Mouse (Mus musculus) adipocyte (in vitro differentiated cells): ENCODE data around the gene 1110008P14Rik.
A peak's percentile ranks its signal among the peaks of the same experiment; 100 is the strongest.
"Not testable (repeated sequence)": the region's sequence is repeated elsewhere in the genome, so short reads cannot be mapped to it uniquely, and the experiment has no call there.

Experiments
- DNase-seq: peaks from one replicate; pipeline ENCODE4 v3.0.0-alpha.2; 2016; ENCODE audit warnings: low spot score

The 1110008P14Rik gene

GRCm38 (mm10) chr2:32362817-32363340 lies 18.9 kb downstream of the 1110008P14Rik start:
- DNase-seq: peak; percentile 91

GRCm38 (mm10) chr2:32362274-32362673 lies 19.5 kb downstream of the 1110008P14Rik start:
- DNase-seq: not testable (repeated sequence)

GRCm38 (mm10) chr2:32361437-32361836 lies 20.3 kb downstream of the 1110008P14Rik start:
- no peak for DNase-seq

- DNase-seq: peak; percentile 85
These were observed 21.0 kb downstream of the 1110008P14Rik start for GRCm38 (mm10) chr2:32360741-32361140.

- no peak for DNase-seq
These were observed 23.4 kb downstream of the 1110008P14Rik start for GRCm38 (mm10) chr2:32358381-32358780.

GRCm38 (mm10) chr2:32357710-32358109 lies 24.0 kb downstream of the 1110008P14Rik start:
- no peak for DNase-seq

- no peak for DNase-seq
These were observed 25.5 kb downstream of the 1110008P14Rik start for GRCm38 (mm10) chr2:32356216-32356615.

- no peak for DNase-seq
These were observed 27.3 kb downstream of the 1110008P14Rik start for GRCm38 (mm10) chr2:32354336-32354895.

GRCm38 (mm10) chr2:32353836-32354235 lies 27.9 kb downstream of the 1110008P14Rik start:
- no peak for DNase-seq

GRCm38 (mm10) chr2:32353007-32353542 lies 28.7 kb downstream of the 1110008P14Rik start, which contains the start of gene Dnm1:
Gene Dnm1 (minus strand): TSS chr2:32353338.
- DNase-seq: peak; percentile 88

GRCm38 (mm10) chr2:32352151-32353006 lies 29.4 kb downstream of the 1110008P14Rik start, which contains the start of gene Ciz1:
Gene Ciz1 (plus strand): TSS chr2:32352327.
- DNase-seq: no peak

- no peak for DNase-seq
These were observed 30.2 kb downstream of the 1110008P14Rik start for GRCm38 (mm10) chr2:32351471-32351961.

- no peak for DNase-seq
These were observed 31.2 kb downstream of the 1110008P14Rik start for GRCm38 (mm10) chr2:32350471-32351051.

GRCm38 (mm10) chr2:32349625-32350255 lies 32.0 kb downstream of the 1110008P14Rik start:
- DNase-seq: no peak

GRCm38 (mm10) chr2:32348311-32348710 lies 33.4 kb downstream of the 1110008P14Rik start:
- no peak for DNase-seq

- no peak for DNase-seq
These were observed 34.7 kb downstream of the 1110008P14Rik start for GRCm38 (mm10) chr2:32347019-32347418.

GRCm38 (mm10) chr2:32344598-32345321 lies 37.0 kb downstream of the 1110008P14Rik start:
- DNase-seq: no peak

GRCm38 (mm10) chr2:32344056-32344455 lies 37.7 kb downstream of the 1110008P14Rik start:
- DNase-seq: no peak

GRCm38 (mm10) chr2:32343351-32343671 lies 38.4 kb downstream of the 1110008P14Rik start:
- no peak for DNase-seq

- DNase-seq: peak; percentile 58
These were observed 39.0 kb downstream of the 1110008P14Rik start for GRCm38 (mm10) chr2:32342539-32343350.
